Mouse (Mus musculus) hindbrain, embryonic 12.5 days (tissue): ENCODE measurements at regions not wholly inside any gene's neighbourhood (a gene's known extent, or its start where the extent isn't known, plus 50 kb on each side); places are given as distances from the start of the nearest gene placed in this dataset.

ENCODE experiments used
- ATAC-seq: fragments of 200-750 bp; cut with Nextera tagmentation; 2 replicates; pipeline ENCODE4 v1.8.0; 2017; ENCODE audit warnings: moderate TSS enrichment; ENCODE audit not compliant: low FRiP score
- H3K27ac ChIP-seq: fragments of 300-500 bp; sonication (generic); 2 replicates; pipeline ENCODE4 v1.5.1; 2016; ENCODE audit warnings: mild to moderate bottlenecking
- H3K27me3 ChIP-seq: fragments of 300-500 bp; sonication (generic); 2 replicates; pipeline ENCODE4 v1.6.1; 2016; ENCODE audit warnings: mild to moderate bottlenecking
- H3K36me3 ChIP-seq: fragments of 300-500 bp; sonication (generic); 2 replicates; pipeline ENCODE4 v1.6.1; 2016; ENCODE audit warnings: mild to moderate bottlenecking
- H3K4me1 ChIP-seq: fragments of 300-500 bp; sonication (generic); 2 replicates; pipeline ENCODE4 v1.6.1; 2016
- H3K4me2 ChIP-seq: fragments of 300-500 bp; sonication (generic); replicated peaks from 2 replicates; pipeline ENCODE4 v1.6.1; 2016; ENCODE audit warnings: mild to moderate bottlenecking
- H3K4me3 ChIP-seq: fragments of 300-500 bp; sonication (generic); 2 replicates; pipeline ENCODE4 v1.5.1; 2016; ENCODE audit warnings: mild to moderate bottlenecking
- H3K9ac ChIP-seq: fragments of 300-500 bp; sonication (generic); 2 replicates; pipeline ENCODE4 v1.6.1; 2016; ENCODE audit warnings: mild to moderate bottlenecking, moderate library complexity
- H3K9me3 ChIP-seq: fragments of 300-500 bp; sonication (generic); replicated peaks from 2 replicates; pipeline ENCODE4 v1.6.1; 2016; ENCODE audit warnings: mild to moderate bottlenecking
- WGBS: fragments of 180-500 bp; shearing (Covaris S2); methylation state at CpG from one replicate; pipeline ENCODE4 v1.1.7; 2016; 5-methylcytosine and 5-hydroxymethylcytosine counted together

DNA sequence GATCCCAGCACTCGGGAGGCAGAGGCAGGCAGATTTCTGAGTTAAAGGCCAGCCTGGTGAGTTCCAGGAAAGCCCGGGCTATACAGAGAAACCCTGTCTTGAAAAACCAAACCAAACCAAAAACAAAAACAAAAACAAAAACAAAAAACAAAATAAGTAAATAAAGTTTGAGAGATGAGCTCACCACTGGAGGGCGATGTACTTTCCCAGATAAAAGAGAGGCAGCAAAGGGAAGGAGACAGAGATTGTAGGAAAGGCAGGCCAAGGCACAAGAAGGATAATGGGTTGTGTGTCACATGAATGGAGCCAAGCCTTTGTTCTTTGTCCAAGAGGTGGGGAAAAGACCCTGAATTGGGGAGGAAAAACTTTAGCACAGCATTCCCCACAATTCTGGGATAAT, 67.6 kb upstream of the Tmem92 start:
- no peak for ATAC-seq
- no peak overlapping the region for H3K4me2 ChIP-seq
- H3K4me3 ChIP-seq: no peak overlapping the region
- no peaks in the 10 kb centered on the region for H3K4me1 ChIP-seq
- H3K27me3 ChIP-seq: no peaks in the 10 kb centered on the region
- no peak overlapping the region for H3K27ac ChIP-seq
- H3K9ac ChIP-seq: no peak overlapping the region
- no peaks in the 10 kb centered on the region for H3K9me3 ChIP-seq
- 88% methylated on average over 3 of the region's 3 CpGs for WGBS
- H3K36me3 ChIP-seq: no peaks in the 10 kb centered on the region

DNA sequence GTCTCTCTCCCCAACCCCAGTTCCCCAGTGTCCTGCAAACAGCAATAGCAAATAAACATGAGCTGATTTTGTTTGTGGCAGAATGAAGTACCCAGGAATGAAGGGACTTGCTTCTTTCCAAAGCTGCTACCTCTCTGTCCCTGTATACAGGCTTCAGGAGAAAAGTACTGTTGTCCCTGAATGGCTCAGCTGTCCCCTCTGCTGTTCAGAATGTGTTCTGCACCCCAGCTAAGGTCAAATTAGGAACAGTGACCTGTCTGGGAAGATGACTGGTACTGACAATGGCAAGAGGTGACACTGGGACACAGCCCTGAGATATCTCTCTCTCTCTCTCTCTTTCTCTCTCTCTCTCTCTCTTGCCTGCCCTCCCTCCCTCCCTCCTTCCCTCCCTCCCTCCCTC, 56.6 kb upstream of the Tmem92 start:
- Histone ChIP-seq H3K9ac (no peak overlapping the region), H3K9me3 (no peaks in the 10 kb centered on the region), H3K4me3 (no peak overlapping the region), H3K36me3 (no peaks in the 10 kb centered on the region), H3K4me1 (no peaks in the 10 kb centered on the region), H3K4me2 (no peak overlapping the region), H3K27ac (no peak overlapping the region), H3K27me3 (no peaks in the 10 kb centered on the region)
- ATAC-seq: no peak

DNA sequence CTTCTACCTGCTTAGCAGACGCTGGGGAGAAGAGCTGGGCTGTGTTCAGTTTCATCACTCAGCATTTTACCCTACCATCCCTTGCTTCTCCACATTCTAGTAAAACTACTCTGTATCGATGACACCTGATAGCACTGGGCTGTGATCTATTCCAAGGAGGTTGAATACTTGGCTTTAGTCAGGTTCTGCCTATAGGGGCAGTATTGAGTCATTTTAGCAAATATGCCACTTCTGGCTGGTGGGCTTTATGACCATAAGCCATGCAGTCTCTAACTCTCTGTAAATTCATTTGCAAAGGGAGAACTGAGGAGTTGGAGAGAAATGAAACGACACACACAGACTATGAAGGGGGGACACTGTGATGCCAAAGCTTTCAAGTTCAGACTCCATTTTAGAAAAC, 55.6 kb upstream of the Tmem92 start:
- no peak overlapping the region for H3K9ac ChIP-seq
- no peaks in the 10 kb centered on the region for H3K36me3 ChIP-seq
- 65% methylated on average over 3 of the region's 3 CpGs for WGBS
- no peaks in the 10 kb centered on the region for H3K4me1 ChIP-seq
- H3K27ac ChIP-seq: no peak overlapping the region
- H3K4me2 ChIP-seq: no peak overlapping the region
- H3K9me3 ChIP-seq: no peaks in the 10 kb centered on the region
- H3K4me3 ChIP-seq: no peak overlapping the region
- no peaks in the 10 kb centered on the region for H3K27me3 ChIP-seq
- no peak for ATAC-seq

DNA sequence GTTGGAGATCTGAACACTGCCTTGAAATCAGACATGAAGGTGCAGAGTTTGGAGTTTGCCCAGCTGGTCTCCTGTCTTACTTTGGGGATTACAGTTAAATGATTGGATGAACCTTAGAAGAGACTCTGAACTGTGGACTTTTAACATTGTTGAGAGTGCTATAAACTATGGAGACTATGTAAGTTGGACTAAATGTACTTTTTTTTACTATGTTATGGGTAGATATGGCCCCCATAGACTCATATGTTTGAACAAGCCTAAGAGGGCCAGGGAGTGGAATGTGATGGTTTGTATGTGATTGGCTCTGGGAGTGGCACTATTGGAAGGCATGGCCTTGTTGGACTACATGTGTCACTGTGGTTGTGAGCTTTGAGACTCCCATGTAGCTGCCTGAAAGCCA, 53.8 kb upstream of the Tmem92 start:
- no peaks in the 10 kb centered on the region for H3K9me3 ChIP-seq
- H3K4me3 ChIP-seq: no peak overlapping the region

DNA sequence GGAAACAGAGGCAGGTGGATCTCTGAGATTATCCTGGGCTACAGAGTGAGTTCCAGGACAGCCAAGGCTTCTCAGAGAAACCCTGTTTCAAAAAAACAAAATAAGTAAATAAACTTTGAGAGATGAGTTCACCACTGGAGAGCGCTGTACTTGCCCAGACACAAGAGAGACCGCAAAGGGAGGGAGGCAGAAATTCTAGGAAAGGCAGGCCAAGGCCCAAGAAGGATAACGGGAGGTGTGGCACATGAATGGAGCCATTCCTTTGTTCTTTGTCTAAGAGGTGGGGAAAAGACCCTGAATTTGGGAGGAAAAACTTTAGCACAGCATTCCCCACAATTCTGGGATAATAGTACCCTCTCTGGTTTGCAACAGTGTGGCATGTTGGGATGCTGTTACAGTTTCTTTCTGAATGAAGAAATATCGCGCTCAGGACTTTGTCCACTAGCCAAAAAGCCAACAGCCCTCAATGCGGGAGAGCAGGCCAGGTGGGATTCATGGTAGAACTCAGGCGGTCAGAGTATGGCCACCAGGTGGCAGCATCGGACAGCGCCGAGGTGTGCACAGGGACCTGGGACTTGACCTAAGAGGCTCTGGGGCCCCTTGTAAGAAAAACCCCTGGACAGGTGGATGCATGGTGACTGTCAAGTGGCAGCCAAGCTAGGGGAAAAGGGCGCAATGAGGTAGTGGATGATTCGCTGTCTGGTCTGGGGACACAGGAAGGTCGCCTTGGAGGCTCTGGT, 49.9 kb upstream of the Tmem92 start:
- WGBS: 35% methylated on average over 13 of the region's 13 CpGs
- Histone ChIP-seq H3K9me3 (no peaks in the 10 kb centered on the region), H3K4me2 (no peak overlapping the region), H3K27me3 (no peaks in the 10 kb centered on the region), H3K36me3 (no peaks in the 10 kb centered on the region), H3K9ac (no peak overlapping the region), H3K27ac (no peak overlapping the region), H3K4me3 (no peak overlapping the region), H3K4me1 (no peaks in the 10 kb centered on the region)
- no peak for ATAC-seq

More for the DNA sequence above, 53.8 kb upstream of the Tmem92 start:
- H3K27ac ChIP-seq: no peak overlapping the region
- H3K4me2 ChIP-seq: no peak overlapping the region
- H3K36me3 ChIP-seq: no peaks in the 10 kb centered on the region
- H3K4me1 ChIP-seq: no peaks in the 10 kb centered on the region
- H3K9ac ChIP-seq: no peak overlapping the region
- no peaks in the 10 kb centered on the region for H3K27me3 ChIP-seq
- no peak for ATAC-seq
